Mouse (Mus musculus) CH12.LX (cell line): Measurements from ENCODE around the gene Spata18.

Experiments
- BHLHE40 ChIP-seq: IDR thresholded peaks from 2 replicates; pipeline ENCODE4 v1.6.1; 2011; ENCODE audit warnings: mild to moderate bottlenecking, low read depth, low read length, improper control_type of control experiment
- CTCF ChIP-seq, 2 experiments: IDR thresholded peaks in 1 of 2; conservative IDR thresholded peaks in 1 of 2; 2 replicates each; pipeline ENCODE4 v1.5.1; 2011 to 2012; ENCODE audit warnings: low read depth in 2 of 2, low read length in 2 of 2, improper control_type of control experiment in 1 of 2, inconsistent platforms in 1 of 2, mild to moderate bottlenecking in 1 of 2, moderate library complexity in 1 of 2
- E2F4 ChIP-seq: IDR thresholded peaks from 2 replicates; pipeline ENCODE4 v1.6.1; 2011; ENCODE audit warnings: low read depth, low read length, improper control_type of control experiment; ENCODE audit not compliant: insufficient replicate concordance
- MAX ChIP-seq: IDR thresholded peaks from 2 replicates; pipeline ENCODE4 v1.6.1; 2011; ENCODE audit warnings: low read length, improper control_type of control experiment
- PAX5 ChIP-seq: IDR thresholded peaks from 2 replicates; pipeline ENCODE4 v1.6.1; 2012; ENCODE audit warnings: low read length, inconsistent platforms, mixed read lengths
- POLR2A ChIP-seq: IDR thresholded peaks from 2 replicates; pipeline ENCODE4 v1.6.1; 2011; ENCODE audit warnings: low read depth, mild to moderate bottlenecking, improper control_type of control experiment, low read length
- ZC3H11A ChIP-seq: IDR thresholded peaks from 2 replicates; pipeline ENCODE4 v1.6.1; 2012; ENCODE audit warnings: low read depth, mild to moderate bottlenecking, inconsistent platforms, low read length, improper control_type of control experiment
- ZMIZ1 ChIP-seq: IDR thresholded peaks from 2 replicates; pipeline ENCODE4 v1.6.1; 2012; ENCODE audit warnings: low read depth, mild to moderate bottlenecking, inconsistent platforms, low read length, improper control_type of control experiment

GRCm38 (mm10) chr5:73690146-73690545 lies 39.0 kb downstream of the Spata18 start:
- TF ChIP-seq CTCF (conservative IDR thresholded peaks at IDR 0.05 in 1 of 2, IDR thresholded peaks at IDR 0.05 in 1 of 2; ENCODE audit: low read depth in 2 of 2, low read length in 2 of 2) (no peak), E2F4 (no peak), POLR2A (no peak), PAX5 (no peak), BHLHE40 (no peak), ZC3H11A (no peak), MAX (no peak), ZMIZ1 (no peak)
